Mouse (Mus musculus) NIH3T3 (cell line): ENCODE data around the gene Olfr1443.
A peak's percentile ranks its signal among the peaks of the same experiment; 100 is the strongest.
"Not testable (repeated sequence)": the region's sequence is repeated elsewhere in the genome, so short reads cannot be mapped to it uniquely, and the experiment has no call there.

Experiments
- DNase-seq: peaks from one replicate; pipeline ENCODE4 v3.0.0-alpha.2; 2012; ENCODE audit warnings: low read depth

The Olfr1443 gene

GRCm38 (mm10) chr19:12677812-12678211, at the start of gene Olfr1443:
Gene Olfr1443, plus strand, starts transcription at chr19:12678112.
- no peak for DNase-seq

DNA sequence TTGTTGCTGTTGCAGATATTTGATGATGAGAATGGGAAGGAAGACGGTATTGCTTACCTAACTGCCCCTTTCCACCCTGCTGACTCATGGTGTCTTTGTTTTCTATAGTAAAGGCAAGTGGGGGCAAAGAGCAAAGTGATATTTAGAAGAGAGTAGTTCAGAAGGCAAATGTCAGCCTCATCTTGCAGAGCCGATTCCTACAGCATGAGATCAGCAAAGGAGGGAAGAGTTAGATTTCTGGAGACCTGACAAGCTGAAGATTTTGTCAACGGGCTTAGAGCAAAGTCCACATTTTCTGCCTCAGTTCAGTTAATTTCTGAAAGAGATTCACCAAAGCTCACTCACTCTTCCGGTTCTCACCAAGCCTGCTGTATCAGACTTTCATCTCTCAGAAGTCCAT, 44.7 kb upstream of the Olfr1443 start, which contains the start of gene Glyat:
Glyat (plus strand) TSS at position 133 of the 400 bp plus-strand sequence.
- DNase-seq, result no peak

GRCm38 (mm10) chr19:12634259-12634658, 43.7 kb upstream of the Olfr1443 start:
- no peak for DNase-seq

- DNase-seq, result no peak
Observed at GRCm38 (mm10) chr19:12634963-12635362, 42.9 kb upstream of the Olfr1443 start.

DNA sequence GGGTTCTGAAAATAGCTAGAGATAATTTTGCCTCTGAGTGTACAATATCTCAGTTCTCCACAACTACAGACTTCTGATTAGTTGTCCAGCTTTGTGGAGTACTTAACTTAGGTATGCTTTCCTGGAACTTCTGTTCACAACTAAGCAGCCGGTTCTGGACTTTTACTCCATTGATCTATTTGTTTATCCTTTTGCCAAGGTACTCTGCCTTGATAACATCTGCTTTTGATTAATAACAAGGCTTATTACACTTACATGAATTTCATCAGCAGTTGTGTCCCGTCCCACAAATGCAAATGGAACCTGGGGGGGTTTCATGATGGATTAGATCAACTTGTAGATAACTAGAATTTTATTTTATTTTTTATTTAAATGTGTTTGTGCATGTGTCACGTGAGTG, 41.0 kb upstream of the Olfr1443 start:
- DNase-seq, result no peak

GRCm38 (mm10) chr19:12638049-12638448, 39.9 kb upstream of the Olfr1443 start:
- peak; percentile 8 for DNase-seq

- DNase-seq, result no peak
Observed at GRCm38 (mm10) chr19:12649511-12649910, 28.4 kb upstream of the Olfr1443 start.

DNA sequence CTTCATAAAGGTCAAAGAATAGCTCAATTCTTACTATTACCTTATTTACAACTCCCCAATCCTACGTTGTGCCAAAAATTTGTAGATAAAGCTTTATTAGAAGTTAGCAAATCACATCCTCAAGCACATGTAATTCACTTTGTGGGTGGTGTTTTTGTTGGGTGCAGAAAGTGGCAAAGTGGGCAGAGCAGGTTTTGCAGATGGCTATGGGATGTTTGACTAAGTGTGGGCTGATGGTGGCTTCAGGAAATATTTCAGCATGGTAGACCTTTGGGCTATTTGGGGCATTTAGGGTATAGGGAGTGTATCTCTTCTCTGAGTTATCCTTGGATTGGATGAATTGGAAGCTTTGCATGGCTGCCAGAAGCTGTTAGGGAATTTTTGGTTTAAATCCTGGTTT, 11.8 kb upstream of the Olfr1443 start:
- DNase-seq, result no peak

GRCm38 (mm10) chr19:12668601-12669000, 9.3 kb upstream of the Olfr1443 start:
- DNase-seq, result not testable (repeated sequence)

DNA sequence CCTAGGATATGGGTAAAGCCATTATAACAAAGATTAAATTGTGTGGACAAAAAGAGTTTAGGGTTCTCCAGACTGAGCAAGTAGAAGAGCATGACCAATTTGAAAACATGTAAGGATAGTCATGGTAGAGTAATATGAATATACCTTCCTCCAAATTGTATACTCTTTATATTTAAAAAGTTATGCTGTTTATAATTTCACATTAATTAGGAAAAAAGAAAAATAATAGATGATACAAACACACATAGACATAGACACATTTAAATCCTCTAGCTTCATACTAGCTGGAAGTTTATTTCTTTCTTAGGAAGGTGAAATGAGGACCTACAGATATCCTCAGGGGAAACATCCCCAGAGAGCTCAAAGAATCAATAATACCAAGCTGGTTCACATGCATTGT, 7.8 kb upstream of the Olfr1443 start, which contains the start of gene Olfr1442:
Olfr1442 (plus strand) TSS at position 301 of the 400 bp plus-strand sequence.
- DNase-seq, result no peak

GRCm38 (mm10) chr19:12671051-12671450, 6.9 kb upstream of the Olfr1443 start:
- no peak for DNase-seq

DNA sequence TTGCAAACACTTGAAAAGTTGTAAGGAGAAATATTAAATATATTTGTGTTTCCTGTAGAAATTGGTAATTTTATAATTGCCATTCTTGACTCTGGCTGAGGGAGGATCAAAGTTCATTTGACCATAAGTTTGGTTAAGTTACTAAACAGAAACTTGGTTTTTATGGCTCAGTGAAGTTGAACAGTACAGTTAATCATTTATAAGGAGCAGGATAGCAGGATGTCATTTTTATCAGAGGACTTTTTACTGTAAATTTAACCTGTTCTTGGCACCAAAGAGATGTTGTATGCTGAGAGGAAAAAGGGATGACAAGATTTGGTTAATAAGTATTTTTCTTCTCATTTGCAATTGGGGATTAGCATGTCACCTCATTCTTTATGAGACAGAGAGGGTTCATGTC, 6.7 kb downstream of the Olfr1443 start:
- no peak for DNase-seq

DNA sequence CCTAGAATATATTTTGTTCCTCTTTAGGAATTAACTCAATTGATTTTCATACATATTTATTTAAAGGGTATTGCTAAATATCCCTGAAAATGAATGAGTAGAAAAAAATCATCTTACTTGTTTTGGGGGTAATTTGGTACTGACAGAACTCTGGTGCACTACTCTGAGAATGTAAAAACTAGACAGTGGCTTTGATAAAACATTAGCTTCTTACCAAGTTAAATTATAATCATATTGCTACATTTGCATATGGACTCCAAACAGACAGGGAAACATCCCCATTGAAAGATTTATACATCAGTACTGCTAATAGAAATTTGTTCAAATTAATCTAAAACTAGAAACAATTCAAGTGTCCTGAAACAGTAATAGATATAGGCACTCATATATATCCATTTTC, 7.3 kb downstream of the Olfr1443 start:
- DNase-seq, result no peak

DNA sequence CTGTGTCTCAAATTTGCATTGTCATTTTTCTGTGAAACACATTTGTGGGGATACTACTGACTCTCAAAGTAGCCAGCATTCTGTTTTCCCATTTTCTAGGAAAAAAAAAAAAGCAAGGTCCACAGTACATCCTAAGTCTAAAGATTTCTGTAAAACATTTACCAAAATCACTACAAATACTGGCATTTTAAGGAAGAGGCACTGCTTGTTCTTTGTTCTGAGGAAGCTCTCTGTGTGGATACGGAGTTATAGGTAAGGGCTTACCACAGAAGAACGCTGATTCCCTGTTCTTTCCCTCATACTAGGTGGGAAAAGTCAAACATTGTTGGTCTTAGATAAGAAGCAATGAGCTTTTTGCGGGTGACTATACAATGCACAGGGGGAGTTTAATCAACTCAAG, 17.7 kb downstream of the Olfr1443 start, which contains the start of gene Keg1:
Keg1 (plus strand) TSS at position 197 of the 400 bp plus-strand sequence.
- DNase-seq, result no peak

DNA sequence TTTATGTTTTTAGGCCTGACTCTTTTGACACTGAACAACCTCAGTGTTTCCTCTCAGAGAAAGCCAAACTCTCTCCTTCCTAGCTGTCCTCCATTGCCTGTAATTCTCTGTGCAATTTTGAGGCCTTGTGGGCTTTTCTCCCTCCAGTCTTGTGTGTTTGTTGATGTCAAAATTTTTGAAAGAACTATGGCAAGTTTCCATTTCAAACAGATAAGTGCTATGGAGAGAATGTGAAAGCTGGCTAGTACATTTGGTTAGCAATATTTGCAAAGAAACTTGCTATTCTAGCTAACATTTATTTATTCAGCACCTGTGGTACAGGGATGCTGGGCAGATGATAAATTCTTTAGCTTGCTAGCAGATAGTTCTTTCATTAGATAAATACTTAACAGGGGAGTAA, 18.3 kb downstream of the Olfr1443 start:
- DNase-seq, result no peak

DNA sequence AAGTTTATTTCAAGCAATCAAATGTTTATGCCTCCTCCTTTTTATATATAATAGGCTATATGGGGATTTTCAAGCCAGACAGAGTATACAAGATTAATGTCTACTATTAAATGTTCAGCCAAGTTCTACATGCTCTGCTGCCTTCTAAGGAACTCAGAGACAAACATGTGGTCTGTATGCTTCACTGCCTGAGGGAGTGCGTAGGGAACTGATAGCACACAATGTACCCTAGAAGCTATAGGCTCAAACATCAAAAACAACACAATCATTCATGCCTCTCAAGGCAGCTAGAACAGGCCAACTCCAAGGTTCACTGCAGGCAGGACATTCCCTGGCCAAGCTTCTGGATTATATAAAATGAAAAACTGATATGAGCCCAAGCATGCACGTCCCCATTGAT, 30.5 kb downstream of the Olfr1443 start:
- DNase-seq, result no peak

DNA sequence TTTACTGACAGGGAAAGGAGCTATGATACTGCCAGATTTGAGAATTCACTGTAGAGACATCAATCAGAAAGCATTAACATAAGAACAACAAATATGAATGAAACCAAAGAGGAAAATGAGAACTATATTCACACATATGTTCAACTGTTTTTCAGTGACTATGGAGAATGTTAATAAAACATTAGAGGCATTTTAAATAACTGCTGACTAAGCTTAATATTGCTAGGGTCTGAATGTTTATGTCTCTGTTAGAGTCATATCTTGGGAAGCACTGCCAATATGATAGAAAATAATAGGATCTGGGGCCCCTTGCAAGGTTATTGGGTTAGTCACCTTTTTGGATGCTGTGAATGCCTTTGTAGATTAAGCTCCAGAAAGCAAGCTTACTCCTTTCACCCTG, 31.1 kb downstream of the Olfr1443 start:
- DNase-seq, result no peak

DNA sequence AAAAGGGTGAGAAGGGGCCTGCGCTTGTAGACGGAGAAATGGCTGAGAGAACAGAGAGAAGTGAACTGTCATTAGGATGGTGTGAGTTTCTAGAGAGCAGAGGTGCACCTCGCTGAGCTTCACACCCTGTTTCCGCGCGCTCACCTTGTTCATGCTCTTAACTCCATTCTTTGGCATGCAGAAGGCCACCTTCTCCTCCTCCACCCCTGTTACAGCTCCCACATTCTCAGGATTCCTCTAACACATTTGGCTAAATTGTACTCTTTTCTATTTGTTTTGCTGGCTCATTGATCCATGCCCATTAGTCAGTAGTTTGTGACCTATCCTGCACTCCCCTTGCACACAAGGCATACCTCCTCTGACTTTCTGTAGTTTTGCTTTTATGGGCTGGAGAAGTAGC, 41.3 kb downstream of the Olfr1443 start:
- no peak for DNase-seq

DNA sequence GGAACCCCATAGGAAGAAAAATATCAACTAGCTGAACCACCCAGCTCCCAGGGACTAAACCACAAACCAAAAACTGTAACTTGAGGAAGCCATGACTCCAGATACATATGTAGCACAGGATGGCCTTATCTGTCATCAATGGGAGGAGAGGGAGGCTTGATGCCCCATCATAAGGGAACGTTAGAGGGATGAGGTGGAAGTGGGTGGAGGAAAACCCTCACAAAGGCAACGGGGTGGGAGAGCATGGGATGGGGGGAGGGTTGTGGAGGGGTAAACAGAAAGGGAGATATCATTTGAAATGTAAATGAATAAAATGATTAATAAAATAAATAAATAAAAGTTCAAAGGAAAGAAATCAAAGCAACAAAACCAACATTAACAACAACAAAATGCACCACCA, 42.6 kb downstream of the Olfr1443 start:
- DNase-seq, result no peak

DNA sequence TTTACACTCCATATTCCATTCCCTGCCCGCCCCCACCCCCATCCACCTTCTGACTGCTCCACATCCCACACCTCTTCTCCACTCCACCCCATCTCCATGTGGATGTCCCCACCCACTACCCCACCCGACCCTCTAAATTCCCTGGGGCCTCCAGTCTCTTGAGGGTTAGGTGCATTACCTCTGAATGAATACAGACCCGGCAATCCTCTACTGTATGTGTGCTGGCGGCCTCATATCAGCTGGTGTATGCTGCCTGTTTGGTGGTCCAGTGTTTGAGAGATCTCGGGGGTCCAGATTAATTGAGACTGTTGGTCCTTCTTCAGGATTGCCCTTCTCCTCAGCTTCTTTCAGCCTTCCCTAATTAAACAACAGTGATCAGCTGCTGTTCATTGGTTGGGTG, 43.0 kb downstream of the Olfr1443 start:
- not testable (repeated sequence) for DNase-seq

- not testable (repeated sequence) for DNase-seq
Observed at GRCm38 (mm10) chr19:12721596-12721995, 43.7 kb downstream of the Olfr1443 start.

DNA sequence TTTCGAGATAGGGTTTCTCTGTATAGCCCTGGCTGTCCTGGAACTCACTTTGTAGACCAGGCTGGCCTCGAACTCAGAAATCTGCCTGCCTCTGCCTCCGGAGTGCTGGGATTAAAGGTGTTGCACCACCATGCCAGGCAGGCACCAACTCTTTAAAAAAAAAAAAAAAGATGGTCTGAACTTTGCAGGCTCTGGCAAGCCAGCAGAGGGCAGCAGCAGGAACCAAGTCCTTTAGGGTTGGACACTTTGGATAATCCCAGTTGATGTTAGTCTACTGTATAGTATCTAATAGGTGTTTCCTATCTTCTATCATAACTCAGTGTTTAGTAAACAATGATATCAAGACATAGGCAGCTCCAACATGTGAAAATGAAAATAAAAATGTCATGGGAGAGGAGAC, 44.4 kb downstream of the Olfr1443 start:
- peak; percentile 73 for DNase-seq

- DNase-seq, result no peak
Observed at GRCm38 (mm10) chr19:12725851-12726250, 47.9 kb downstream of the Olfr1443 start.

DNA sequence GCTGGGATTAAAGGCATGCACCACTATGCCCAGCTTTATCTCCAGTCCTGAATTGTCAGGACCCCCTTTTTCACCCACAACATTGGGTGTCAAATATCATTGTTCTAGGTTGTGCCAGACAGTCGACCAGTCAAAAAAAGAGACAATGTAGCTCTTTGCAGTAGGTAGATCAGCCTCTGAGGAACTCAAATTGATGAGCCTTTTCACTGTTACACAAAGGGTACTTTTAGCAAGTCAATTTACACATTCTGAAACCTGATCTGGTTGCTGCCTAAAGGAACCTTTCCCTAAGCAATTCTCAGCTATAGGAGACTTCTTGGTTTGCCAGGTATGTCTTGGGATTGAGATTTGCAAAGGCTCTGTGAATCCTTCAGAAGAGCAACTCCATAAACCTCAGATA, 53.1 kb downstream of the Olfr1443 start:
- no peak for DNase-seq

DNA sequence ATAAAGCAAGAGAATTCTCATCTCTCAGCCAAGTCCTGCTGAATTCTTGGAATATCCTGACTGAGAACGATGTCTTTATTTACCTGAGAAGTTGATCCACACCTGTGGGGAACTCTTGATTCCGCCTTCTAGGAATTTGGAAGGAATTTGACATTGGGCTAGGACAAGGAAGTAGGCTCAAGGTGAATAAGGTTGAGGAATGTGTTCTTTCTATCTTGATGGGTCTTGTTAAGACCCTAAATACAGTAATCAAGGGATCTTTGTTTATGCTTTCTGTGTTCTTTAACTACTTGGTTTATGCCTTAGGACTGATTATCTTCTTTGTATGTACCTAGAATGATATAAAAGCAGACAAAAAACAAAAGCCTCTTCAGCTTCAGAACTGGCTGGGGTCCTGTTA, 54.0 kb downstream of the Olfr1443 start:
- no peak for DNase-seq
